Mouse (Mus musculus) large intestine, adult 2 months (tissue): ENCODE data around the gene Styk1. TPM values are rescaled to one million over a fixed set of nuclear protein-coding genes. Genes with fewer than 3 reads are reported as not detected.

Experiments used
- DNase-seq: peaks from one replicate; pipeline ENCODE4 v3.0.0-alpha.2; 2012; ENCODE audit warnings: low read depth, low spot score
- WGBS: fragments of 180-500 bp; shearing (Covaris S2); methylation state at CpG from one replicate; pipeline ENCODE4 v1.1.7; 2018; 5-methylcytosine and 5-hydroxymethylcytosine counted together
- polyA plus RNA-seq: library from polyadenylated mRNA; depleted of rRNA; stranded (reverse); fragments of >200 nt; gene quantifications from 2 replicates; pipeline ENCODE4 v1.2.3, GENCODE M21; 2012

Gene Styk1
- polyA plus RNA-seq, 1 experiment: 40.8 TPM

- DNase-seq: no peak
- WGBS: 94% methylated on average over 5 of the region's 5 CpGs
These were observed 17.4 kb upstream of the Styk1 start for GRCm38 (mm10) chr6:131370767-131371166.

GRCm38 (mm10) chr6:131369866-131370616, 16.6 kb upstream of the Styk1 start:
- DNase-seq: no peak
- 63% methylated on average over 8 of the region's 8 CpGs for WGBS

- WGBS: 13% methylated on average over 4 of the region's 4 CpGs
- DNase-seq: no peak
These were observed 13.7 kb upstream of the Styk1 start for GRCm38 (mm10) chr6:131367101-131367500.

- WGBS: 88% methylated on average over 2 of the region's 2 CpGs
- no peak for DNase-seq
These were observed 11.0 kb upstream of the Styk1 start for GRCm38 (mm10) chr6:131364353-131364752.

- no peak for DNase-seq
- WGBS: 75% methylated on average over 7 of the region's 7 CpGs
These were observed 9.8 kb upstream of the Styk1 start for GRCm38 (mm10) chr6:131362987-131363765.

GRCm38 (mm10) chr6:131360693-131361092, 7.3 kb upstream of the Styk1 start:
- 67% methylated on average over 5 of the region's 5 CpGs for WGBS

GRCm38 (mm10) chr6:131359543-131359942, 6.1 kb upstream of the Styk1 start:
- no peak for DNase-seq
- WGBS: 94% methylated on average over 2 of the region's 2 CpGs

More at GRCm38 (mm10) chr6:131360693-131361092, 7.3 kb upstream of the Styk1 start:
- no peak for DNase-seq

GRCm38 (mm10) chr6:131354913-131355312, 1.5 kb upstream of the Styk1 start:
- WGBS: 16% methylated on average over 4 of the region's 4 CpGs
- no peak for DNase-seq

GRCm38 (mm10) chr6:131347026-131347425, 6.4 kb downstream of the Styk1 start:
- DNase-seq: no peak
- 32% methylated on average over 2 of the region's 2 CpGs for WGBS

- WGBS: 38% methylated on average over 7 of the region's 7 CpGs
- DNase-seq: no peak
These were observed 9.1 kb downstream of the Styk1 start for GRCm38 (mm10) chr6:131344346-131344745.

GRCm38 (mm10) chr6:131340082-131340481, 13.3 kb downstream of the Styk1 start:
- no peak for DNase-seq
- 29% methylated on average over 3 of the region's 3 CpGs for WGBS

- DNase-seq: peak; percentile 88
- WGBS: 26% methylated on average over 3 of the region's 3 CpGs
These were observed 14.1 kb downstream of the Styk1 start for GRCm38 (mm10) chr6:131339309-131339708.

- WGBS: 26% methylated on average over 1 of the region's 1 CpGs
These were observed 14.6 kb downstream of the Styk1 start for GRCm38 (mm10) chr6:131338787-131339186.

GRCm38 (mm10) chr6:131327076-131327475, 26.3 kb downstream of the Styk1 start:
- DNase-seq: no peak
- 29% methylated on average over 2 of the region's 2 CpGs for WGBS

More at GRCm38 (mm10) chr6:131338787-131339186, 14.6 kb downstream of the Styk1 start:
- DNase-seq: no peak

- no peak for DNase-seq
- 30% methylated on average over 3 of the region's 3 CpGs for WGBS
These were observed 31.4 kb downstream of the Styk1 start for GRCm38 (mm10) chr6:131321854-131322639.

GRCm38 (mm10) chr6:131316155-131317101, 37.0 kb downstream of the Styk1 start:
- DNase-seq: peak; percentile 66
- WGBS: 41% methylated on average over 7 of the region's 7 CpGs

GRCm38 (mm10) chr6:131308031-131308430, 45.4 kb downstream of the Styk1 start:
- no peak for DNase-seq
- 12% methylated on average over 3 of the region's 3 CpGs for WGBS

GRCm38 (mm10) chr6:131304776-131305175, 48.6 kb downstream of the Styk1 start:
- WGBS: 38% methylated on average over 3 of the region's 3 CpGs

GRCm38 (mm10) chr6:131298531-131298930, 54.9 kb downstream of the Styk1 start:
- no peak for DNase-seq

More at GRCm38 (mm10) chr6:131304776-131305175, 48.6 kb downstream of the Styk1 start:
- DNase-seq: no peak
